Mouse (Mus musculus) C2C12 (cell line): ENCODE measurements around the gene Fyn.

Experiments
- CTCF ChIP-seq: IDR thresholded peaks from one replicate; pipeline ENCODE4 v1.5.1; 2011; ENCODE audit not compliant: control insufficient read depth, insufficient read depth, insufficient read length
- FOSL1 ChIP-seq: IDR thresholded peaks from one replicate; pipeline ENCODE4 v1.8.0; 2011; ENCODE audit warnings: mild to moderate bottlenecking, low read length; ENCODE audit not compliant: poor library complexity, insufficient read depth, severe bottlenecking

DNA sequence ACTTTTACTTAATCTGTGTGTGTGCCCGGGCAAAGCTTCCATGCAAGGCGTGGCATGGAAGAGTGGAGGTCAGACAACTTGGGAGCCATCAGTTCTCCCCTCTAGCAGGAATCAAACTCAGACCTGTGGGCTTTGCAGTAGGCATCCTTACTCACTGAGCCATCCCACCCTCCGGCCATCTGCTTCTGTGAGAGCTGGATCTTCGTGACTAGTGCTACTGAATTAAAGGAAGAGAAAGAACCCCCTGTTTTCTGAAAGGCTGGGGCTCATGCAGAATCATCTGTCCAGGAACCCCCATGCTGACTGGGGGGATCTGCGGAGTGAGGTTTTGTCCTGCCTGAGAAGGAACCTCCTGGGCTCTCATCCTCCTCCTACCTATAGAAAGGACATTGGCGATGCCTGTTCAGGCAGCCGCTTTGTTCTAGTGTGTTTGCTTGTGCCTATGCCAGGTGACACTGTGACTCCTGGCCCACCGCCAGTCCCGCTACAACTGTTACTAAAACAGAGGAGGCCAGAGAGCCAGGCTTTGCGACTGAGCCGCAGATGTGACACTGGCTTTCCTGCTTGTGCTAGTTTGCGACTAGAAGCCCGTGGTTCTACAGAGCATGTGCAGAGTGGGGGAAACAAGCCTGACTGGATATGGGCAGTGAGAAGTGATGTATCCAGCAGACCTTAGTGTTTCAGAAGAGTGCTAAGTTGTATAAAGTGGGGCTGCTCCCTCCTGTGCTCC is 133.5 kb downstream of the Fyn start:
- TF ChIP-seq CTCF = no peak
- no peak for TF ChIP-seq FOSL1
